Mouse (Mus musculus) forebrain, embryonic 10.5 days (tissue): Measurements from ENCODE around the gene Tmem130. TPM values are rescaled to one million over a fixed set of nuclear protein-coding genes. Genes with fewer than 3 reads are reported as not detected.

Source experiments
- polyA plus RNA-seq: library from polyadenylated mRNA; unstranded; fragments of >200 nt; fragmentation: Nextera tagmentation; extraction: Ambion mirVana; gene quantifications from 2 replicates; pipeline ENCODE4 v1.2.1, GENCODE M21; 2016

Gene Tmem130
- polyA plus RNA-seq, 1 experiment from 2014 or later = 2.0 TPM

Other genes with a start within 250 kb of the Tmem130 start
- gene Nptx2, start 215.9 kb downstream of the Tmem130 start, polyA plus RNA-seq = 0.97 and 1.00 TPM in 2 replicates
- 73.2 and 76.2 TPM in 2 replicates for gene Trrap, start 5.9 kb upstream of the Tmem130 start, polyA plus RNA-seq
- gene Smurf1, start 204.0 kb upstream of the Tmem130 start, polyA plus RNA-seq = 12.1 and 13.0 TPM in 2 replicates